Mouse (Mus musculus) stomach, postnatal 0 days (tissue): Measurements from ENCODE around the gene Pcca. TPM values are rescaled to one million over a fixed set of nuclear protein-coding genes. Genes with fewer than 3 reads are reported as not detected.

Experiments used
- ATAC-seq: fragments of 200-750 bp; cut with Nextera tagmentation; 2 replicates; pipeline ENCODE4 v1.8.0; 2017; ENCODE audit not compliant: low FRiP score, low TSS enrichment
- DNase-seq: peaks from one replicate; pipeline ENCODE4 v3.0.0-alpha.2; 2016; ENCODE audit warnings: low spot score
- H3K27ac ChIP-seq: fragments of 300-500 bp; sonication (generic); replicated peaks from 2 replicates; pipeline ENCODE4 v1.5.1; 2014; ENCODE audit warnings: mild to moderate bottlenecking, control low read depth
- H3K27me3 ChIP-seq: fragments of 300-500 bp; sonication (generic); 2 replicates; pipeline ENCODE4 v1.6.1; 2014; ENCODE audit warnings: low read length; ENCODE audit not compliant: control insufficient read depth, insufficient read depth
- H3K36me3 ChIP-seq: fragments of 300-500 bp; sonication (generic); 2 replicates; pipeline ENCODE4 v1.6.1; 2014; ENCODE audit warnings: low read length, mixed read lengths; ENCODE audit not compliant: control insufficient read depth, insufficient read depth
- H3K4me1 ChIP-seq: fragments of 300-500 bp; sonication (generic); replicated peaks from 2 replicates; pipeline ENCODE4 v1.6.1; 2014; ENCODE audit warnings: antibody characterized with exemption; ENCODE audit not compliant: control insufficient read depth, insufficient read depth
- H3K4me2 ChIP-seq: fragments of 300-500 bp; sonication (generic); replicated peaks from 2 replicates; pipeline ENCODE4 v1.6.1; 2014; ENCODE audit warnings: low read depth, mild to moderate bottlenecking, control low read depth, moderate library complexity
- H3K4me3 ChIP-seq: fragments of 300-500 bp; sonication (generic); 2 replicates; pipeline ENCODE4 v1.5.1; 2014; ENCODE audit warnings: low read depth, low read length, control low read depth
- H3K9ac ChIP-seq: fragments of 300-500 bp; sonication (generic); 2 replicates; pipeline ENCODE4 v1.6.1; 2014; ENCODE audit warnings: mild to moderate bottlenecking, low read length, control low read depth, mixed read lengths
- H3K9me3 ChIP-seq: fragments of 300-500 bp; sonication (generic); 2 replicates; pipeline ENCODE4 v1.6.1; 2016; ENCODE audit warnings: low read length; ENCODE audit not compliant: control insufficient read depth
- CTCF ChIP-seq: IDR thresholded peaks from 2 replicates; pipeline ENCODE4 v1.5.1; 2016; ENCODE audit warnings: antibody characterized with exemption, low read depth, mild to moderate bottlenecking, moderate library complexity
- EP300 ChIP-seq: optimal IDR thresholded peaks from 2 replicates; pipeline ENCODE3; 2016; ENCODE audit warnings: antibody characterized with exemption
- WGBS: fragments of 180-500 bp; shearing (Covaris S2); extraction: QIAGEN DNeasy Blood & Tissue Kit; methylation state at CpG from one replicate; pipeline ENCODE4 v1.1.7; 2014; 5-methylcytosine and 5-hydroxymethylcytosine counted together
- polyA plus RNA-seq: library from polyadenylated mRNA; unstranded; fragments of >200 nt; fragmentation: Nextera tagmentation; extraction: Ambion mirVana; gene quantifications from 2 replicates; pipeline ENCODE4 v1.2.1, GENCODE M21; 2015

The Pcca gene
- polyA plus RNA-seq, 1 experiment from 2014 or later: 8.2 TPM

DNA sequence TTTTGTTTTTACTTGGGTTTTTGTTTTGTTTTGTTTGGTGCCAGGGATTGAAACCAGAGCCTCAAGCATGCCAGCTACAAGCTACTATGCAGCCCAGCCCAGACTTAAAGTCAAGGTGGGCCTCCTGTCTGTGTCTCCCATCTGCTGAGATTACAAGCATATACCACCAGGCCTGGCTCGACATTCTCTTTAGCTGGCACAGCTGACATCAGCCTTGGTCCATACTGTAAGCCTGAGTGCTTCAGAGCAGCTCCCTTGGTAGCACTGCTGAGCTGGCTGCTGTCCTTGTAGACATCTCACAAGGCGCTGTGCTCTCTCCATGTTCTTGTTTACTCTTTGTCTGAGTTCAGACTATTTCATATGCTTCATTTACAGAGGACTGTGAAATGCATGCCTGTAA, 302.9 kb downstream of the Pcca start:
- H3K4me3 ChIP-seq: no peak overlapping the region
- H3K36me3 ChIP-seq: no peaks in the 10 kb centered on the region
- DNase-seq (no peak), ATAC-seq (no peak)
- H3K9me3 ChIP-seq: no peaks in the 10 kb centered on the region
- no peak overlapping the region for H3K4me2 ChIP-seq
- H3K4me1 ChIP-seq: no peaks in the 10 kb centered on the region
- WGBS: 57% methylated on average over 2 of the region's 2 CpGs
- TF ChIP-seq EP300 (no peak), CTCF (no peak)
- H3K27ac ChIP-seq: no peak overlapping the region
- H3K9ac ChIP-seq: no peak overlapping the region
- no peaks in the 10 kb centered on the region for H3K27me3 ChIP-seq

DNA sequence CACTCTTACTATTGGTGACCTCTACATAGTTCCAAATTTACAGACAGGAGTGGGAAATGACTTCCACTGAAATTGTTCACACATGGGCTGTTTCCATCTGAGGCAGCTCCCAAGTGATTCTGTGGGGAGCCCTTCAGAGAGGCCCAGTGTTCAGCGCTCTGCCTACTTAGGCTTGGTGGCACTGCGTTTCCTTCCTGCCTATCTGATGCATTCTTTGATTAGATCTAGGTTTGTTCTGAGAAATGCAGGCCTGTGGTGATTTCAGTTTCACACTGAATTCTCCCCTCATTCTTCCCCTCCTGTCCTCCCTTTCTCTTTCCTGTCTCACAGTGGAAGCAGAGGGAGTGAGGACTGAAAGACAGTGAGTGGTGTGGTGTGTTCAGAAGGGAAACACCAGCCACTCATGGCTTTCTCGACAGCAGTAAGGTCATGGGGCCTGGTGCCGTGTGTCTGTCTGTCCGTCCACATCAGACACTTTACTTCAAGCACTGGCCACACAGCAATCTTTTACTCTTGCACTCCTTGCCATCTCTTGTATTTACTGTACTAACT, 318.5 kb downstream of the Pcca start:
- H3K9me3 ChIP-seq: no peaks in the 10 kb centered on the region
- ATAC-seq (no peak), DNase-seq (no peak)
- H3K36me3 ChIP-seq: no peaks in the 10 kb centered on the region
- TF ChIP-seq EP300 (no peak), CTCF (no peak)
- H3K27ac ChIP-seq: no peak overlapping the region
- no peaks in the 10 kb centered on the region for H3K27me3 ChIP-seq
- WGBS: 78% methylated on average over 5 of the region's 5 CpGs
- H3K9ac ChIP-seq: no peak overlapping the region
- no peak overlapping the region for H3K4me3 ChIP-seq
- no peak overlapping the region for H3K4me2 ChIP-seq
- no peaks in the 10 kb centered on the region for H3K4me1 ChIP-seq

DNA sequence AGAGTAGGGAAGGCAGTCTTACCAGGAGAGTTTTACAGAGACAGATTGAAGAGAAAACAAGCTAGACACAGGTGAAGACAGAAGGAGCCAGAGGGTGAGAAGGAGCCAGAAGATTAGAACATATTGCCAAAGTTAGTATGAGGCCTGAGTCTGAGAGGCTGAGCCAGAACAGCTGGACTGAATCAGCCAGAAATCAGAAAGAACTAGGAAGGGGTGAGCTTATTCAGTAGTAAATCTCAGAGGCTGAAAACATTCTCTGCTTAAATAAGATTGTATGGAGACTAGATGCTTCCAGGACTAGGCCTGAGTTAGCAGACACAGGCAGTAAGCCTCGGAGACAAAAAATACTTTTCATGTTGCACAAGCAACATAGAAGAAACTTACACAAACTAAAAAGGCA, 325.7 kb downstream of the Pcca start:
- H3K27me3 ChIP-seq: no peaks in the 10 kb centered on the region
- no peak overlapping the region for H3K4me3 ChIP-seq
- DNase-seq (no peak), ATAC-seq (no peak)
- no peaks in the 10 kb centered on the region for H3K9me3 ChIP-seq
- no peak overlapping the region for H3K9ac ChIP-seq
- H3K36me3 ChIP-seq: no peaks in the 10 kb centered on the region
- TF ChIP-seq EP300: no peak
- no peak for TF ChIP-seq CTCF
- no peaks in the 10 kb centered on the region for H3K4me1 ChIP-seq
- no peak overlapping the region for H3K27ac ChIP-seq
- H3K4me2 ChIP-seq: no peak overlapping the region
- WGBS: 48% methylated on average over 1 of the region's 1 CpGs

DNA sequence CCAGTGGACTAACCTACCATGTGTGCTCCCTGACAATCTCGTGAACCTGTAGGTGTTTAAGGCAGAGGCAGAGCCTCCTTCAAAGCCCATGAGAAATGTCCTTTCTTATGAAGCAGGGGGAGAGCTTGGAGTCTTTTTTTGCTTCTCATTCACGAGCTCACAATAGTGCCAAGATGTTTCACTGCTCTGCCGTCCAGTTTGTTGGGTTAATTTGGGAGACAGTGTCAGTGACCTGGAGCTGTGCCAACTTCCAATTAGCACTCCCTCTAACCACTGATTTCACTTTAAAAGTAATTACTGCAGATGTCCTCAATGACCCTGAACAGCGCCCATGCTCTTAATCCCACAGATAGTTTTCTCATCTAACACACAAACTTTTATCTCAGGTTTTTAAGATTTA, 328.5 kb downstream of the Pcca start:
- DNase-seq (no peak), ATAC-seq (no peak)
- Histone ChIP-seq H3K27me3 (no peaks in the 10 kb centered on the region), H3K27ac (no peak overlapping the region), H3K4me3 (no peak overlapping the region), H3K4me1 (no peaks in the 10 kb centered on the region), H3K9ac (no peak overlapping the region), H3K9me3 (no peaks in the 10 kb centered on the region), H3K4me2 (no peak overlapping the region), H3K36me3 (no peaks in the 10 kb centered on the region)
- 52% methylated on average over 4 of the region's 4 CpGs for WGBS
- TF ChIP-seq EP300 (no peak), CTCF (no peak)

DNA sequence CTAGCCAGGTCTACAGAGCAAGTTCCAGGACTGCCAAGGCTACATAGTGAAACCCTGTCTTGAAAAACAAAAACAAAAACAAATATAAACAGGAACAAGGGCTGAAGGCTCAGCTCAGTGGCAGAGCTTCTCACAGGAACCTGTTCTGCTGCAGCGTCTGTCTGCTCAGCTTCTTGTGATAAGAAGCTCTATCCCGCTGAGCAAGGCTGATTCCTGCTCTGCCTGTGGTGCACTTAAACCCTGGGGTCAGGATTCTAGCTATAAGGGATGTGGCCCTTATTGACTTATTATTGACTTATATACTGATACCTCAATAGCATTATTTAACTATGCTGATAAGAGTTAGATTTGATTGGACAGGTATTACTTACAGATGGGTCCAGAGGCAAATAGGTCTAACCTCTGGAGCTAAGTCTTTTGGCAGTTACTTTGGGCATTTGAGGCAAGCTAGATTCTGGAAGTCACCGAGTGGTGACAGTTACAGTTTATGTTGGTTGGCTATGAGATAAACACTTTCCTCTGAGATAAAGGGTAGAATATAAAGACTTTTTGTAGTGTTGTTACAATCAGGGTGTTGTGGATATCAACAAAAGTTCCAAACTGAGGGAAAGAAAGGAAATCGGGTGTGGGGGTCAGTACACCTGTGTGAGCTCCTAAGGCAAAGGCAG, 331.5 kb downstream of the Pcca start:
- Histone ChIP-seq H3K36me3 (no peaks in the 10 kb centered on the region), H3K9me3 (no peaks in the 10 kb centered on the region), H3K4me1 (no peaks in the 10 kb centered on the region), H3K9ac (no peak overlapping the region), H3K27me3 (no peaks in the 10 kb centered on the region), H3K4me3 (no peak overlapping the region), H3K4me2 (no peak overlapping the region), H3K27ac (no peak overlapping the region)
- DNase-seq: no peak
- 53% methylated on average over 4 of the region's 4 CpGs for WGBS
- ATAC-seq: no peak
- TF ChIP-seq EP300 (no peak), CTCF (no peak)

DNA sequence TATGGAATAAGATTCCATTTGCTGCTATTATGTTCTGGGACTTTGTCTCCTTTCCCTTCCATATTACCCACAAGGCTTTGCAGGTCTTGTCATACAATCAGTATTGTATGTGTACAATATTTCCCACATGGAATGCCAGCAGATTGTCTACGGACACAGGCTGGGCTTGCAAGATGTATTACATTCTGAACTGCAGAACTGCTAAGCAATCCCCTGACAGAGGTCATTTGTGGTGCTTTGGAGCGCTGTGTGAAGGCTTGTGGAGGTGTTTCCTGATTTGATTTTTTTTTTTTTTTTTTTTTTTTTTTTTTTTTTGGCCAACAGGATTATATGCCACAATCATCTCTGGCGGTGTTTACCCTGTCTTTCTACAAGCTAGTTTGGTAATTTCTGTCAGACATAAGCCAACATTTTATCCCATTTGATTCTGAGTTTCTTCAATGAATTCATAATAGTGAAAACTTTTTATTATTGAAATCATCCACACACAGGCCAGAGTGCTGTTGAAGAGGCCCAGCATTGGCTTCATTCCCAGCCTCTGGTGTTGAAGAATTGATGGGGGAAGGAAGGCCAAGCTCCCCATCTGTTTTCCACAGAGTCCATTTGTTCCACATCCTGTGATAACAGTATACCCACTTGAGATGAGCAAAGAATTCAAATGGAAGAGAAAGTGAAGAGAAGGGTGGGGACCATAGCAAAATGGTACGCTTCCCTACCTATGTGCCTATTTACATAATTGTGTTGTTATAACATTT, 333.6 kb downstream of the Pcca start:
- WGBS: 70% methylated on average over 4 of the region's 4 CpGs
- Histone ChIP-seq H3K4me2 (no peak overlapping the region), H3K36me3 (no peaks in the 10 kb centered on the region), H3K4me1 (no peaks in the 10 kb centered on the region), H3K9me3 (no peaks in the 10 kb centered on the region), H3K4me3 (no peak overlapping the region), H3K27ac (no peak overlapping the region), H3K27me3 (no peaks in the 10 kb centered on the region), H3K9ac (no peak overlapping the region)
- DNase-seq (no peak), ATAC-seq (no peak)
- TF ChIP-seq EP300 (no peak), CTCF (no peak)
